In genomic region chr4:84637641-84638040, GRCm38 (mm10) we compare ENCODE assay signal across 8 mouse cellular contexts. TPM values are rescaled to one million over a fixed set of nuclear protein-coding genes. Genes with fewer than 3 reads are reported as not detected.
DNase-seq lines count a peak whose midpoint lies in the region; ATAC-seq and TF ChIP-seq lines count a peak whose summit lies in the region.

No protein-coding gene starts in this region.

- H3K4me3 ChIP-seq in lung, embryonic 14.5 days (ENCODE audit: low read depth, low read length): peak overlapping the region; percentile 7; the same call in 1 of the 2 replicates
- H3K4me3 ChIP-seq in lung, adult 2 months (replicated peaks; ENCODE audit: extremely low read depth, low read depth, low read length): no peak overlapping the region
- H3K4me3 ChIP-seq in heart, postnatal 0 days (ENCODE audit: low read depth, low read length): peak overlapping the region; percentile 23
- H3K4me3 ChIP-seq in midbrain, embryonic 14.5 days (replicated peaks; ENCODE audit: low read depth, low read length): no peak overlapping the region

- under 1% methylated on average over 10 of the region's 10 CpGs for WGBS in lung, embryonic 14.5 days
- WGBS in lung, adult 2 months: 8% methylated on average over 10 of the region's 10 CpGs
- WGBS in heart, postnatal 0 days: 4% methylated on average over 10 of the region's 10 CpGs
- WGBS in midbrain, embryonic 14.5 days: 1% methylated on average over 10 of the region's 10 CpGs

- H3K27ac ChIP-seq in lung, embryonic 14.5 days (ENCODE audit: low read depth): peak overlapping the region; percentile 75
- H3K27ac ChIP-seq in heart, postnatal 0 days (ENCODE audit: low read depth): no peak overlapping the region
- no peak overlapping the region for H3K27ac ChIP-seq in midbrain, embryonic 14.5 days (replicated peaks; ENCODE audit: low read depth, low read length)

- H3K36me3 ChIP-seq in lung, embryonic 14.5 days (ENCODE audit: insufficient read depth): no peaks in the 10 kb centered on the region
- H3K36me3 ChIP-seq in heart, postnatal 0 days (replicated peaks; ENCODE audit: control insufficient read depth, insufficient read depth, low read length): no peaks in the 10 kb centered on the region
- H3K36me3 ChIP-seq in midbrain, embryonic 14.5 days (ENCODE audit: control insufficient read depth, insufficient read depth, low read length): no peaks in the 10 kb centered on the region

- no peak overlapping the region for H3K9ac ChIP-seq in lung, embryonic 14.5 days
- no peak overlapping the region for H3K9ac ChIP-seq in heart, postnatal 0 days (replicated peaks; ENCODE audit: low read depth, low read length)
- H3K9ac ChIP-seq in midbrain, embryonic 14.5 days (replicated peaks; ENCODE audit: low read length): no peak overlapping the region

- H3K27me3 ChIP-seq in lung, embryonic 14.5 days (ENCODE audit: insufficient read depth, low read length): no peaks in the 10 kb centered on the region
- H3K27me3 ChIP-seq in heart, postnatal 0 days (ENCODE audit: control insufficient read depth, insufficient read depth, low read length): no peaks in the 10 kb centered on the region
- H3K27me3 ChIP-seq in midbrain, embryonic 14.5 days (ENCODE audit: control insufficient read depth, insufficient read depth, low read length): peaks cover 12% of the 10 kb centered on the region

- TF ChIP-seq CTCF in lung, embryonic 14.5 days (IDR thresholded peaks at IDR 0.05; ENCODE audit: low read depth): no peak
- no peak for TF ChIP-seq CTCF in lung, adult 2 months (IDR thresholded peaks at IDR 0.05; ENCODE audit: insufficient read depth, low read length)
- no peak for TF ChIP-seq CTCF in heart, postnatal 0 days (IDR thresholded peaks at IDR 0.05; ENCODE audit: low read depth)

- no peak for TF ChIP-seq EP300 in heart, postnatal 0 days (IDR thresholded peaks at IDR 0.05; ENCODE audit: low read depth)

- peaks cover 4% of the 10 kb centered on the region; the same call in 1 of the 2 replicates for H3K4me1 ChIP-seq in lung, embryonic 14.5 days (ENCODE audit: insufficient read depth)
- peaks cover 2% of the 10 kb centered on the region; the same call in 1 of the 2 replicates for H3K4me1 ChIP-seq in lung, adult 2 months (ENCODE audit: control insufficient read depth, insufficient read depth, low read length)
- H3K4me1 ChIP-seq in heart, postnatal 0 days (ENCODE audit: control insufficient read depth, insufficient read depth): no peaks in the 10 kb centered on the region
- 0 out of 2 replicates have a peak, but pooled peaks cover 7% of the 10 kb centered on the region for H3K4me1 ChIP-seq in midbrain, embryonic 14.5 days (ENCODE audit: control insufficient read depth, insufficient read depth, low read length)

- H3K9me3 ChIP-seq in lung, embryonic 14.5 days (ENCODE audit: low read depth, low read length): no peaks in the 10 kb centered on the region
- no peaks in the 10 kb centered on the region for H3K9me3 ChIP-seq in heart, postnatal 0 days (replicated peaks; ENCODE audit: control insufficient read depth, low read length)
- H3K9me3 ChIP-seq in midbrain, embryonic 14.5 days (ENCODE audit: control insufficient read depth, low read length): no peaks in the 10 kb centered on the region

- no peak for TF ChIP-seq POLR2A in lung, adult 2 months (IDR thresholded peaks at IDR 0.05; ENCODE audit: borderline replicate concordance, extremely low read depth, low read depth, low read length)

- peak; percentile 90 for DNase-seq in lung, embryonic 14.5 days
- DNase-seq in lung, adult 2 months: no peak
- no peak for DNase-seq in heart, postnatal 0 days (ENCODE audit: low spot score)
- peak; percentile 63 to 65 for DNase-seq in kidney, postnatal 36 days
- DNase-seq in midbrain, embryonic 14.5 days: peak; percentile 39
- no peak for DNase-seq in urinary bladder, postnatal 36 days (ENCODE audit: low spot score in 2 of 2)
- DNase-seq in testis, postnatal 10 days (ENCODE audit: low spot score): no peak
- DNase-seq in thymus, postnatal 36 days: no peak

- ATAC-seq in lung, embryonic 14.5 days (ENCODE audit: insufficient read depth): peak; percentile 96
- ATAC-seq in heart, postnatal 0 days (ENCODE audit: insufficient read depth, low read depth): peak; percentile 57; the same call in 1 of the 2 replicates
- no peak for ATAC-seq in midbrain, embryonic 14.5 days (ENCODE audit: low FRiP score, low TSS enrichment)

- H3K4me2 ChIP-seq in lung, embryonic 14.5 days: peak overlapping the region; percentile 53
- peak overlapping the region; percentile 46 for H3K4me2 ChIP-seq in heart, postnatal 0 days (ENCODE audit: low read depth, low read length)
- H3K4me2 ChIP-seq in midbrain, embryonic 14.5 days (ENCODE audit: low read length): peak overlapping the region; percentile 33

RNA-seq across cellular contexts. Expression of gene Bnc2, which starts 37.4 kb away (rescaled TPM):
- 7.1 and 8.4 TPM in 2 replicates for polyA plus RNA-seq in lung, embryonic 14.5 days (2014; fragmentation: Nextera tagmentation; extraction: Ambion mirVana)
- 4.4 and 7.4 TPM in 2 replicates for polyA plus RNA-seq in lung, adult 2 months (2012; rRNA removed)
- total RNA-seq in heart, postnatal 0 days (2014; rRNA removed; ENCODE audit: low replicate concordance): 2.3 and 4.3 TPM in 2 replicates
- 0.49 and 0.93 TPM in 2 replicates for polyA plus RNA-seq in heart, postnatal 0 days (2015; fragmentation: Nextera tagmentation; extraction: Ambion mirVana)
- 29.9 and 34.6 TPM in 2 replicates for polyA plus RNA-seq in midbrain, embryonic 14.5 days (2014; fragmentation: Nextera tagmentation; extraction: Ambion mirVana)

Comparison
In these comparisons a context has a peak if more than half of its experiments do, and no peak if none do; other contexts are left out.
1. DNase-seq: peak in lung, embryonic 14.5 days (single experiment), kidney, postnatal 36 days (2 of 2) and midbrain, embryonic 14.5 days (single experiment); none in lung, adult 2 months (single experiment), heart, postnatal 0 days (single experiment), urinary bladder, postnatal 36 days (0 of 2), testis, postnatal 10 days (single experiment) and thymus, postnatal 36 days (0 of 2).
2. H3K4me3 ChIP-seq: peak in lung, embryonic 14.5 days (single experiment) and heart, postnatal 0 days (single experiment); none in lung, adult 2 months (single experiment) and midbrain, embryonic 14.5 days (single experiment).
3. Peak in every context shown above with its lines, with median percentiles within 50 percentile points of each other: H3K4me2 ChIP-seq.